Mouse (Mus musculus): ENCODE data around the gene Anapc2. TPM values are rescaled to one million over a fixed set of nuclear protein-coding genes. Genes with fewer than 3 reads are reported as not detected.

Anapc2 gene
- total and polyA plus RNA-seq, 3 experiments = 9.8 to 67.0 TPM; not detected in 1

DNA sequence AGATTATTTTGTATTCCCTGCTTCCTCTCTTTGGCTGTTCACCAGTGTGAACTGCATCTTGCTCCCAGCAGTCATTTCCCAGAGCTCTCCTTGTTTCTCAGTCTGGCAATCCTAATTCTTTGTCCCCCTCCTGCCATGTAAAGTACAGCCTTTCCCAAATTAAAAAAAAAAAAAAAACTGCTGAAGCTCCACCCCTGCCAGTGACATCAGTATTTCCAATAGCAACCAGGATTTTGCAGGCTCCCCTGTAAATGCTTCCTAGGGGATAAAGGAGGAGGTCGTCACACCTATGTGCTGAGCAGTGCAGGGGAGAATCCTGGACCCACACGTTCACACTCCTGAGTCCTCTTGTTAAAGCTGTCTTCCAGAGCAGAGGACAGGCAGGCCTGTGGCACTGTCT lies 47.8 kb downstream of the Anapc2 start:
- no peaks in the 10 kb centered on the region for H3K9me3 ChIP-seq (replicated peaks; ENCODE audit: insufficient read depth, low read length)
- no peak for DNase-seq (ENCODE audit: low read depth, low spot score)
- no peak overlapping the region for H3K27ac ChIP-seq (ENCODE audit: control insufficient read depth, low read depth, low read length)
- peaks cover 2 to 14% of the 10 kb centered on the region in 2 experiments; a peak in 3 of 4 replicates for H3K4me1 ChIP-seq (ENCODE audit: control insufficient read depth in 1 of 2, insufficient read depth in 2 of 2, low read length in 2 of 2)
- no peaks in the 10 kb centered on the region for H3K27me3 ChIP-seq (ENCODE audit: control insufficient read depth in 1 of 2, insufficient read depth in 2 of 2, low read length in 2 of 2)
- TF ChIP-seq ZNF384 (IDR thresholded peaks at IDR 0.05; ENCODE audit: low read depth, low read length) (peak; percentile 53; the same call in 1 of the 2 replicates), CTCF (IDR thresholded peaks at IDR 0.05 in 2 of 3, conservative IDR thresholded peaks at IDR 0.05 in 1 of 3; ENCODE audit: control insufficient read depth in 1 of 3, insufficient read depth in 1 of 3, low read depth in 2 of 3, low read length in 3 of 3, poor library complexity in 1 of 3, severe bottlenecking in 1 of 3) (no peak), POLR2AphosphoS2 (IDR thresholded peaks at IDR 0.05; ENCODE audit: low read length) (no peak)
- H3K79me2 ChIP-seq (ENCODE audit: control insufficient read depth, insufficient read depth, low read length, poor library complexity) = no peaks in the 10 kb centered on the region
- no peak overlapping the region for H3K4me3 ChIP-seq (ENCODE audit: control insufficient read depth in 1 of 2, insufficient read depth in 1 of 2, low read depth in 2 of 2, low read length in 2 of 2)
- peaks cover 0 to 14% of the 10 kb centered on the region in 2 experiments; a peak in 2 of 4 replicates for H3K36me3 ChIP-seq (ENCODE audit: control insufficient read depth in 1 of 2, insufficient read depth in 2 of 2, low read length in 2 of 2)
- no peak overlapping the region for H3K9ac ChIP-seq (ENCODE audit: control insufficient read depth, low read depth, low read length, poor library complexity, severe bottlenecking)

DNA sequence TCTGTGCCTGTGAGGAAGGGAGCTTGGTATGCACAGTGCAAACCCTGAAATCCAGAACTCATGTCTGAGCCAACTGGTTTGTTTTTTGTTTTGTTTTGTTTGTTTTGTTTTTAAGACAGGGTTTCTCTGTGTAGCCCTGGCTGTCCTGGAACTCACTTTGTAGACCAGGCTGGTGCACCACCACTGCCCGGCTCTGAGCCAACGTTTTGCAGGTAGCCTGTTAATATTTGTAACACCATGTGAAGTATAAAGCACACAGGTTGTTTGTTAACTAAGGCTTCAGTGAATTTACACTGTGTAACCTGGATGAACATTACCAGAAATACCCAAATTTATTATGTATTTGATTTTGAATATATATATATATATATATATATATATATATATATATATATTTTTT lies 53.8 kb downstream of the Anapc2 start:
- no peak for TF ChIP-seq MEF2A (IDR thresholded peaks at IDR 0.05; ENCODE audit: extremely low read depth, insufficient replicate concordance, low read depth, low read length, poor library complexity, severe bottlenecking)
- TF ChIP-seq UBTF (IDR thresholded peaks at IDR 0.05; ENCODE audit: borderline replicate concordance, insufficient read depth, low read depth, low read length) = no peak
- no peak for TF ChIP-seq MAZ (IDR thresholded peaks at IDR 0.05; ENCODE audit: low read depth, low read length)
- TF ChIP-seq TAL1 (IDR thresholded peaks at IDR 0.05; ENCODE audit: low read length) = no peak
- no peak for TF ChIP-seq RCOR1 (IDR thresholded peaks at IDR 0.05; ENCODE audit: low read depth, low read length)
- no peak for TF ChIP-seq CHD2 (IDR thresholded peaks at IDR 0.05; ENCODE audit: low read length)
- DNase-seq (ENCODE audit: low read depth, low spot score) = no peak
- no peak overlapping the region for H3K9ac ChIP-seq (ENCODE audit: control insufficient read depth, low read depth, low read length, poor library complexity, severe bottlenecking)
- H3K4me3 ChIP-seq (ENCODE audit: control insufficient read depth in 1 of 2, insufficient read depth in 1 of 2, low read depth in 2 of 2, low read length in 2 of 2) = no peak overlapping the region
- H3K79me2 ChIP-seq (ENCODE audit: control insufficient read depth, insufficient read depth, low read length, poor library complexity) = no peaks in the 10 kb centered on the region
- H3K36me3 ChIP-seq (ENCODE audit: control insufficient read depth in 1 of 2, insufficient read depth in 2 of 2, low read length in 2 of 2) = peaks cover 0 to 14% of the 10 kb centered on the region in 2 experiments; a peak in 2 of 4 replicates
- no peaks in the 10 kb centered on the region for H3K9me3 ChIP-seq (replicated peaks; ENCODE audit: insufficient read depth, low read length)
- peaks cover 2 to 19% of the 10 kb centered on the region in 2 experiments; a peak in 3 of 4 replicates for H3K4me1 ChIP-seq (ENCODE audit: control insufficient read depth in 1 of 2, insufficient read depth in 2 of 2, low read length in 2 of 2)
- no peak overlapping the region for H3K27ac ChIP-seq (ENCODE audit: control insufficient read depth, low read depth, low read length)
- H3K27me3 ChIP-seq (ENCODE audit: control insufficient read depth in 1 of 2, insufficient read depth in 2 of 2, low read length in 2 of 2) = no peaks in the 10 kb centered on the region

DNA sequence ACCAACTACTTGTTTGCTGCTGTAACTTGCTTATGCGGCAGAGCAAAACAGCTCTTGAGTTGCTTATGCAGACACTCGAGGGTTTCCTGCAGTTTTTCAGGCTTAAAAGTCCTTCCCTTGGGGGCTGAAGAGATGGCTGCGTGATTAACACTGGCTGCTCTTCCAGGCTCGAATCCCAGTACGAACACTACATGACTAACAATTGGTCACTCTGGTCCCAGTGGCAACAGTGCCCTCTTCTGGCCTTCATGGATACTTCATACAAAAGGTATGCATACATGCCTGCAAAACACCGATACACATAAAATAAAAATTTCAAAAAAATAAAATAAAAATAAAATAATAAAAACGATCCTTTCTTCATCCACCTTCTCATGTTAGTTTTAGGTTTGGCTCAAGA lies 56.2 kb downstream of the Anapc2 start:
- peaks cover 13% of the 10 kb centered on the region for H3K79me2 ChIP-seq (ENCODE audit: control insufficient read depth, insufficient read depth, low read length, poor library complexity)
- no peak for TF ChIP-seq POLR2AphosphoS5 (IDR thresholded peaks at IDR 0.05; ENCODE audit: borderline replicate concordance, low read depth, low read length)
- no peak for TF ChIP-seq UBTF (IDR thresholded peaks at IDR 0.05; ENCODE audit: borderline replicate concordance, insufficient read depth, low read depth, low read length)
- no peak for TF ChIP-seq NRF1 (IDR thresholded peaks at IDR 0.05; ENCODE audit: insufficient read depth, low read depth, low read length, poor library complexity, severe bottlenecking)
- no peak for TF ChIP-seq MXI1 (IDR thresholded peaks at IDR 0.05; ENCODE audit: low read depth, low read length)
- TF ChIP-seq RCOR1 (IDR thresholded peaks at IDR 0.05; ENCODE audit: low read depth, low read length) = no peak
- no peak for TF ChIP-seq MAFK (IDR thresholded peaks at IDR 0.05; ENCODE audit: borderline replicate concordance, low read depth, low read length)
- no peak for TF ChIP-seq CHD2 (IDR thresholded peaks at IDR 0.05; ENCODE audit: low read length)
- no peak for TF ChIP-seq ETS1 (IDR thresholded peaks at IDR 0.05; ENCODE audit: low read depth, low read length)
- TF ChIP-seq MEF2A (IDR thresholded peaks at IDR 0.05; ENCODE audit: extremely low read depth, insufficient replicate concordance, low read depth, low read length, poor library complexity, severe bottlenecking) = no peak
- no peak for TF ChIP-seq CHD1 (IDR thresholded peaks at IDR 0.05; ENCODE audit: low read depth, low read length)
- no peak for TF ChIP-seq MYB (IDR thresholded peaks at IDR 0.05; ENCODE audit: low read depth, low read length)
- no peak for TF ChIP-seq MYC (IDR thresholded peaks at IDR 0.05; ENCODE audit: low read depth, low read length)
- no peak for TF ChIP-seq POLR2AphosphoS2 (IDR thresholded peaks at IDR 0.05; ENCODE audit: low read length)
- no peak for TF ChIP-seq ELF1 (IDR thresholded peaks at IDR 0.05; ENCODE audit: low read depth, low read length)
- TF ChIP-seq HCFC1 (IDR thresholded peaks at IDR 0.05; ENCODE audit: low read depth, low read length) = 0 out of 2 replicates have a peak, but pooled peaks have one; percentile 30
- TF ChIP-seq TBP (IDR thresholded peaks at IDR 0.05; ENCODE audit: low read depth, low read length) = no peak
- TF ChIP-seq USF2 (IDR thresholded peaks at IDR 0.05; ENCODE audit: borderline replicate concordance in 1 of 2, insufficient read depth in 1 of 2, low read depth in 1 of 2, low read length in 2 of 2) = no peak
- no peak for TF ChIP-seq ZKSCAN1 (IDR thresholded peaks at IDR 0.05; ENCODE audit: low read depth, low read length)
- TF ChIP-seq EP300 (IDR thresholded peaks at IDR 0.05; ENCODE audit: low read depth in 1 of 2, low read length in 2 of 2) = no peak
- no peak; the same call in 1 of the 2 replicates for TF ChIP-seq SIN3A (IDR thresholded peaks at IDR 0.05; ENCODE audit: low read length)

More for the DNA sequence above, 56.2 kb downstream of the Anapc2 start:
- Histone ChIP-seq H3K36me3 (ENCODE audit: control insufficient read depth in 1 of 2, insufficient read depth in 2 of 2, low read length in 2 of 2) (peaks cover 0 to 16% of the 10 kb centered on the region in 2 experiments; a peak in 2 of 4 replicates), H3K9ac (ENCODE audit: control insufficient read depth, low read depth, low read length, poor library complexity, severe bottlenecking) (no peak overlapping the region), H3K4me3 (ENCODE audit: control insufficient read depth in 1 of 2, insufficient read depth in 1 of 2, low read depth in 2 of 2, low read length in 2 of 2) (no peak overlapping the region), H3K4me1 (ENCODE audit: control insufficient read depth in 1 of 2, insufficient read depth in 2 of 2, low read length in 2 of 2) (peaks cover 5 to 21% of the 10 kb centered on the region in 2 experiments), H3K27ac (ENCODE audit: control insufficient read depth, low read depth, low read length) (no peak overlapping the region), H3K9me3 (replicated peaks; ENCODE audit: insufficient read depth, low read length) (no peaks in the 10 kb centered on the region), H3K27me3 (ENCODE audit: control insufficient read depth in 1 of 2, insufficient read depth in 2 of 2, low read length in 2 of 2) (no peaks in the 10 kb centered on the region)
- DNase-seq (ENCODE audit: low read depth, low spot score) = peak; percentile 77
